Mouse (Mus musculus): ENCODE results near the gene Xndc1.

- TF ChIP-seq CTCF (IDR thresholded peaks at IDR 0.05; ENCODE audit: control insufficient read depth, insufficient read depth, insufficient replicate concordance, low read depth, low read length): no peak
- no peak for TF ChIP-seq POLR2A (IDR thresholded peaks at IDR 0.05; ENCODE audit: control insufficient read depth, low read depth, low read length)
Observed at GRCm38 (mm10) chr7:102063891-102064290, 1.4 kb upstream of the Xndc1 start.

All from testis, adult 2 months (tissue).